Mouse (Mus musculus) heart, adult 18-20 months (tissue): Measurements from ENCODE around the gene Fras1. TPM values are rescaled to one million over a fixed set of nuclear protein-coding genes. Genes with fewer than 3 reads are reported as not detected.

ENCODE experiments used
- DNase-seq, 2 experiments: peaks; one replicate each; pipeline ENCODE4 v3.0.0; 2021 to 2022; ENCODE audit warnings: mixed read lengths in 1 of 2
- total RNA-seq, 2 experiments: library from RNA; stranded (reverse); gene quantifications; 2 replicates each; pipeline ENCODE4 v1.2.3; 2021

Fras1 gene
- total RNA-seq, 2 experiments from 2014 or later: 1.0 to 1.6 TPM

GRCm38 (mm10) chr5:96482054-96482453 lies 108.3 kb downstream of the Fras1 start:
- DNase-seq: no peak

- no peak for DNase-seq
Measured at GRCm38 (mm10) chr5:96492497-96492896, 118.7 kb downstream of the Fras1 start.

GRCm38 (mm10) chr5:96494502-96495292 lies 120.9 kb downstream of the Fras1 start:
- DNase-seq: no peak

GRCm38 (mm10) chr5:96498083-96498482 lies 124.3 kb downstream of the Fras1 start:
- no peak for DNase-seq

- no peak for DNase-seq
Measured at GRCm38 (mm10) chr5:96501783-96502182, 128.0 kb downstream of the Fras1 start.

DNA sequence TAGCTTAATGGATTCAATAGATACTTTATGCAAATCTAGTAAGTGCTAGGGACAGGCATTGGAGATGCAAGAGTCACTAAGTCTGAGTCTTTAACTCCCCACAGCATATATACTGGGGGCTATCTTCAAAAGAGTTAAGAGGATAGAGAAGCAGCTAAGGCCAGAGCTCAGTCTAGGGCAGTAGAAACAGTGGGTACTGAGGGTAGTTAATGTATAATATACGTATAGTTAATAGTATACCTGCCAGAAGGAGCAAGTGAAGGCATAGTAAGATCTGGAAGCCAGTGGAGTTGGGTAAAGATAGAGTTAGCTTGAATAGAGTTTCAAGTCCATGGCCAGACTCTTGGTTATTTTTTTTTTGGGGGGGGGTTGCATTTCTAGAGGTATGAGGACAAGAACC lies 128.6 kb downstream of the Fras1 start:
- no peak for DNase-seq

DNA sequence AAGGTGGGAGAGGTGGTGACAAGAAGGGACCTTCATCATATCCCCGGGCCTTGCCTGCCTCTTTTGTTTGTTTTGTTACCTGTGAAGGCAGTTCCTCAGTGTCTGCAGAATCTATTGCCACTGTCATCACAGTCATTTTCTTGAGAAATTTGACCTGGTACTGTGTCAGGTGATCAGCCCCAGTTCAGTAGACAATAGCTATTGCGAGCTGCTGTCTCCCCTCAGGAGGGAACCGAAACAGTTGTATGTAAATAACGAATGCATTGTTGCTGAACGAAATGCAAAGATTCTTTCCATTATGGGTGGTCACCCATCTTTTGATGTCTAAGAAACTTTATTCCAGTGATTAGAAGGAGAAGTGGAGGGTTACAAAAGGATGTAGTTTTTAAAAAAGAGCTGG lies 137.2 kb downstream of the Fras1 start:
- DNase-seq: no peak

DNA sequence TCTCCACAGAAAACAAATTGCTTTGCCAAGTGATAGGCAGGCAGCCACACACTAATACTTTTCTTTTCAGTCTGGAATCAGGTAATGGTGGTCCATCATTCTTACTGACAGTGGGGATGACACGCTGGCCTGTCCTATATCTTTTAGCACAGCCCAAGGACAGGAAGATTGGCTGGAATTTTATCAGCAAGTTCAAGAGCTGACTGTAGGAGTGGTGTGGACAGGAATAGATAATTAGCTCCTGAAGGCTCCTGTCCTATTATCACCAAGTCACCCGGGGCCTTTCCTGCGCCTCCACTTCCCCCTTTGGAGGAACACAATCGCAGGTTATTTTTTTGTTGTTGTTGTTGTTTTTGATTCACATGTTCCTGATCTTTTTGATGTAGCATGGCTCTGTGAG lies 139.6 kb downstream of the Fras1 start:
- DNase-seq: no peak

GRCm38 (mm10) chr5:96515860-96516311 lies 142.1 kb downstream of the Fras1 start:
- DNase-seq: no peak

GRCm38 (mm10) chr5:96516329-96516728 lies 142.6 kb downstream of the Fras1 start:
- DNase-seq: no peak

DNA sequence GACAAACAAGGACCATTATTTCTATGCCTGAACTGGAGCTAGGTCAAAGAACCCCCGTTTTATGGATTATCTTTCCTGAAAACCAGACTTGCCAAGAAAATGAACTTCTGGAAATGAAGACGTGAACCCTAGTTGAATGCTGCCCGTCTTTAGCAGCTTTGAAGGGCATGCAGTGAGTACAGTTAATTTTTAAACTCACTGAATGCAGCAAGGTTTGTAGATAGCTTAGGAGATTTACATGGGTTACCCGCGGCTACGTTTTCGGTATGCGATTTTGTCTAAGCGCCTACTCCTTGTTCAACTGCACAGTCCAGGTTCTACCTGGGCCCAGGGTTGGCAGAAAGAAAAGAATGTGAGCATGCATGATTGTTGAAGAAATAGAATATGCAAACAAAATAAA lies 147.8 kb downstream of the Fras1 start:
- no peak for DNase-seq

GRCm38 (mm10) chr5:96522909-96523409 lies 149.2 kb downstream of the Fras1 start:
- DNase-seq: no peak

DNA sequence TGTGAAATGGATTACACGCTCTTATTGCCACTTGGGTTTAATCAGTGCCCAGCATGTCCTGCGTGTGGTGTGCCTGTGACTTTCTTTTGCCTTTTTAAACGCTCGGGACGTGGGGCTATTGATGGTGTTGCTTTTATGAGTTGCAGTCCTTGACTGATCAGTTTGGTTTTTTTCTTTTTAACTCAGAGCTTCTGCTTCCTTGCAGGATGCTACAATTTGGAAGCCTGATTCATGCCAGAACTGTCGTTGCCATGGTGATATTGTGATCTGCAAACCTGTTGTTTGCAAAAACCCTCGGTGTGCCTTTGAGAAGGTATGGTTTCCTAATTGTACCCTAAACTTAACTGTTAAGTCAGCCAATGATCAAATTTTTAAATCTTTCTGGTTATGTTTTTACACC lies 154.5 kb downstream of the Fras1 start:
- DNase-seq: no peak

- DNase-seq: no peak
Measured at GRCm38 (mm10) chr5:96530516-96530915, 156.8 kb downstream of the Fras1 start.

DNA sequence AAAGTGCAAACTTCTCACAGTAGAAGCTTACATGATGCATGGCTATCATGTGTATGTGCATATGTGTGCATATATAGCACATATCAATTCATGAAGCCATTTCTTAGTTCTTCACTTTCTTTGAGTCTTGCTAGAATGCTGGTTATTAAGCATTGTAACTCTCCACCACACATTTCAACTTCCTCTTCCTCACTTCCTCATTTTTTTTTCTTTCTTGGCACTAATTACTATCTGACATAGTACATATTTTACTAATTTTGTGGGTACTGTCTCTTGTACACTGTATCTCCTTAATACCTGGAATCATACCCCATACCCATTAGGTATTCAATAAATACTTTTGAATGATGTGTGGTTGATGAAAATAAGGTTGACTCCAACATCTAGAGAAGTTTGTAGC lies 158.2 kb downstream of the Fras1 start:
- DNase-seq: no peak

GRCm38 (mm10) chr5:96536527-96536926 lies 162.8 kb downstream of the Fras1 start:
- DNase-seq: no peak

DNA sequence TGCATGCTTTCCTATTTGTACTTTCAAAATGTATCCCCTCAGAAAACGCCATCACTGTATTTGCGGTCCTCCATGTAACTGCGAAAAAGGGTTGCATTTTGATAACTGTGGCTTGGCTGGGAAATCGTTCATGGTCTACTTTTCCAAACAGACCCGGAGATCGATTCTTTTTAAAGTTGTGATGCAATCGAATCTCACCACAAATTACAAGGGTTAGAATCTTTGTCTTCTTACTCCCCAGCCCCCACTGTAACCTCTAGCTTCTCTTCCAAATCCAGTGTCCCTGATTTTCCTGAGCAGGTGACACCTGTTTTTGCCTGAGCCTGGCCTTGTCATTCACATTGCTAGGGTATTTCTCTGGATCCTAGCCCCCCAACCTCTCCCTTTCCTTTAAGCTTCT lies 163.2 kb downstream of the Fras1 start:
- no peak for DNase-seq

DNA sequence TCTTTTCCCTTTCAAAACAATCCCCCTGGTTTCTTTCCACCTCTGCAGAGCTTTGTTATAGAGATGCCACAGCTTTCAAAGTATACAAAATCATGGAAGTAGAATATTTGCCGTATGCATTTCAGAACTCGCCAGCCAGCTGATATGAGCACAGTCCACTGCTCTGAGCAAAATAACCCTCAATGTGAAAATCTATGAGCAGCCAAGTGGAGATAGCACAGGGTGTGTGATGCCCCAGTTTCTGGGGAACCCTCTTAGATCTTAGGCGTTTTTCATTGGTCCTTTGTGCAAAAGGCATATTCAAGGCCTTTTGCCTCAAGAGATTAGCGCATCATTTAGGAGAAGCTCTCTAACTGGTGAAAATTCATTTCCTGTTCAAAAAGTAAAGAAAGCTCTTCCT lies 170.4 kb downstream of the Fras1 start:
- DNase-seq: no peak

GRCm38 (mm10) chr5:96545994-96546393 lies 172.2 kb downstream of the Fras1 start:
- no peak for DNase-seq

GRCm38 (mm10) chr5:96554940-96555679 lies 181.4 kb downstream of the Fras1 start:
- DNase-seq: no peak

DNA sequence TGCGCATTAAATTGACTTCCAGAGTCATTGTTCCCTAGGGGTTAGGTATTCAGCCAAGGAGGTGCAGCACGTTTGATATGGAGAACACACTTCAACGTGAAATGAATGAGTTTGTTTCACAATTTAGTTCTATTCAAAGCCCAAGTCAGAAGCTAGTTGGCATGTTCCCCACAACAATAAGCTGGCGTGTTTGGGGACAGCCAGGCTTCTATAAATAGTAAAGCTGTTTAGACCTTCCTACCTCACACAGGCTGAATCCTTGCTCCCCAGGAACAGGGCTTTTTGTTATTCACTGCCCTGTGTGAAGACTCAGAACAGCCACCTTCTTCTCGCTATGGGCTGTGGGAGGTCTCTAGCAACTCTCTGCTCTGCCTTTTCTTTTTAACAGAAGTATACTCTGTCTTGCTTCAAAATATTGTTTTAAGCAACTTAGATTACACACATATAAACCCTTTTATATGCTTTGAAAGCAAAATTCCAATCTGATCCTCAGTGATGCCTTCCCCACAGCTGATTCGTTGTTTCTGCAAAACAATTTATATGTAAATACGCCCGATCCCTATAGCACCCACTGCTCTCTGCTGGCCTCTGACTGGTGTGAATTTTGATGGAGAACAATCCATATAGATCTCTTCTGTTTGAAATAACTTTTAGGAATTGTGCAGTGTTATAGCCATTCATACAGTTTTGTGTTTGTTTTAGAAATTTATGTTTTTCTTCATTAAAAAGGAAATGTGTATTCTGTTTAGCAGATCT lies 184.5 kb downstream of the Fras1 start:
- DNase-seq: peak; percentile 19 to 23

GRCm38 (mm10) chr5:96574586-96574985 lies 200.8 kb downstream of the Fras1 start:
- DNase-seq: no peak

DNA sequence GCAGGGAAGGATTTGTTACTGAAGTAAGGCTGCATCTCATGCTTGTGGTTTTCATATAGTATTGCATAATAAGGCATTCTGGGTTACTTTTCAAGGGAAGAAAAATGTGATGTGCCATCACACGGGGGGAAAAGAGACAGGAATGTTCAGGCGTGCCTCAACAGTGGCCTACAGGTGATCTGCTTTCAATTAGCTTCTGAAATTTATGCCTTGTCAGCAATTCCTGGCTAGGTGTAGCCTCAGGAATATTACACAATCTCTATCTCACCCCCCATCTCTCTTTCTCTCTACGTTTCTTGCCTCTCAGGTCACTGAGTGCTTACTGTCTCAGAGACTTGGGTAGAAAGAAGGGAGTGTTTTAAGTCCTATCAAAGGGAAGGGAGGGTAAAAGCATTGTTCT lies 204.9 kb downstream of the Fras1 start:
- DNase-seq: no peak
